Mouse (Mus musculus) hindbrain, embryonic 13.5 days (tissue): Measurements from ENCODE around the gene Dtx2. TPM values are rescaled to one million over a fixed set of nuclear protein-coding genes. Genes with fewer than 3 reads are reported as not detected.

Experiments used
- ATAC-seq: fragments of 200-750 bp; cut with Nextera tagmentation; 2 replicates; pipeline ENCODE4 v1.8.0; 2017; ENCODE audit warnings: moderate TSS enrichment; ENCODE audit not compliant: low FRiP score
- H3K27ac ChIP-seq: fragments of 300-500 bp; sonication (generic); 2 replicates; pipeline ENCODE4 v1.5.1; 2015; ENCODE audit warnings: inconsistent platforms, mild to moderate bottlenecking, moderate library complexity
- H3K27me3 ChIP-seq: fragments of 300-500 bp; sonication (generic); 2 replicates; pipeline ENCODE4 v1.6.1; 2015; ENCODE audit warnings: mild to moderate bottlenecking, inconsistent platforms
- H3K36me3 ChIP-seq: fragments of 300-500 bp; sonication (generic); 2 replicates; pipeline ENCODE4 v1.6.1; 2015; ENCODE audit warnings: mild to moderate bottlenecking, inconsistent platforms
- H3K4me1 ChIP-seq: fragments of 300-500 bp; sonication (generic); replicated peaks from 2 replicates; pipeline ENCODE4 v1.6.1; 2015; ENCODE audit warnings: inconsistent platforms
- H3K4me2 ChIP-seq: fragments of 300-500 bp; sonication (generic); 2 replicates; pipeline ENCODE4 v1.6.1; 2015; ENCODE audit warnings: inconsistent platforms, mild to moderate bottlenecking, moderate library complexity
- H3K4me3 ChIP-seq: fragments of 300-500 bp; sonication (generic); 2 replicates; pipeline ENCODE4 v1.5.1; 2015; ENCODE audit warnings: mild to moderate bottlenecking, inconsistent platforms
- H3K9ac ChIP-seq: fragments of 300-500 bp; sonication (generic); 2 replicates; pipeline ENCODE4 v1.6.1; 2015; ENCODE audit warnings: mild to moderate bottlenecking, inconsistent platforms
- H3K9me3 ChIP-seq: fragments of 300-500 bp; sonication (generic); 2 replicates; pipeline ENCODE4 v1.6.1; 2016; ENCODE audit warnings: inconsistent platforms
- WGBS: fragments of 180-500 bp; shearing (Covaris S2); methylation state at CpG from one replicate; pipeline ENCODE4 v1.1.7; 2015; 5-methylcytosine and 5-hydroxymethylcytosine counted together
- polyA plus RNA-seq: library from polyadenylated mRNA; unstranded; fragments of >200 nt; fragmentation: Nextera tagmentation; extraction: Ambion mirVana; gene quantifications from 2 replicates; pipeline ENCODE4 v1.2.1, GENCODE M21; 2015

Gene Dtx2
- polyA plus RNA-seq, 1 experiment from 2014 or later = 25.6 TPM

DNA sequence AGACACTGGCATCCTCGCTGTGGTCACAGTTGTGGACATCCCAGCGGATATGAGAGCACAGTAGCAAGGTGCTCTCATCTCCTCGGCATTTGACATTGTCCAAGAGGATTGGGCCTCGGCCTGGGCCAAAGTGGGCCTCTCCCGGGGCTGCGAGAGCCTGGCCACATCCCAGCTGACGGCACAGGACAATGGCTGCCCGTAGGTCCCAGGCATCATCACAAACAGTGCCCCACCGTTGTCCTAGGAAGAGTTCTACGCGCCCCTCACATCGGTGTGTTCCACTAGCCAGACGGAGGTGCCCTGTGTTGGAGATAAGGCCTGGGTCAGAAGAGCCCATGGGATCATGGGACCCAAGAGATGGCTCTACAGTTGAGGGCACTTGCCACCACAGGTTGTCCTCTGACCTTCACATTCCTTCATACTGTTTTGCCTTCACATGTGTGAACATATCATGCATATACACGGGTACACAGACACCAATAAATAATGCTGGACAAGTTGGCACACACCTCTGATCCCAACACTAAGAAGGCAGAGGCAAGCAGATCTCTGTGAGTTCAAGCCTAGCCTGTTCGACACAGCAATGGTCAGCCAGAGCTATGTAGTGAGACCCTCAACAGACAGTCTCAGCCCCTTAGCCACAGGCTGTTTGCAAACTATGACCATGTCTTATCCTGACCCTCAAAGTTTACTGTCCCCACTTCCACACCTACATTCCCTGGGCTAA is 33.5 kb upstream of the Dtx2 start:
- peak overlapping the region; percentile 98 for H3K27ac ChIP-seq
- 96% methylated on average over 15 of the region's 15 CpGs for WGBS
- H3K4me1 ChIP-seq = peaks cover 39% of the 10 kb centered on the region
- no peak overlapping the region for H3K4me3 ChIP-seq
- 0 out of 2 replicates have a peak, but pooled peaks cover 9% of the 10 kb centered on the region for H3K27me3 ChIP-seq
- peak overlapping the region; percentile 91; the same call in 1 of the 2 replicates for H3K4me2 ChIP-seq
- H3K9ac ChIP-seq = no peak overlapping the region
- ATAC-seq = no peak
- H3K36me3 ChIP-seq = no peaks in the 10 kb centered on the region
- no peaks in the 10 kb centered on the region for H3K9me3 ChIP-seq

DNA sequence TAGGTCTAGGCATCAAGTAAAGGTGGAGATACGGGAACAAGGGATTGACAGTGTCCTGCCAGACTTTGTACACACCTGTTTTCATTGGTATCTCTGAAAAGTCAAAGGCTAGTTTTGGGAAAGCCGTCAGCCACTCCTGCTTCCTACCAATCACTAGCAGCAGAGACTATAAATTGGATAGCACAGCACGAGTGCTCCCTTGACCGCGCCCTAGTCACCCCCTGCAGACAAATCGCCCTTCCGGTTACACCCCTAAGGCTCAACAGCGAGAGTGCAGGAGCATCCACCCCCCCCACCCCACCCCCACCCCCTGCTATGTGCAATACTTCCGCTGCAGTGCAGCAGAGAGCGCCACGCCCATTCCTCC is 32.5 kb upstream of the Dtx2 start:
- H3K9ac ChIP-seq = peak overlapping the region; percentile 63
- H3K36me3 ChIP-seq = no peaks in the 10 kb centered on the region
- H3K4me1 ChIP-seq = peaks cover 31% of the 10 kb centered on the region
- H3K27ac ChIP-seq = peak overlapping the region; percentile 98
- H3K4me2 ChIP-seq = peak overlapping the region; percentile 91
- H3K4me3 ChIP-seq = peak overlapping the region; percentile 59
- ATAC-seq = no peak
- 0 out of 2 replicates have a peak, but pooled peaks cover 9% of the 10 kb centered on the region for H3K27me3 ChIP-seq
- no peaks in the 10 kb centered on the region for H3K9me3 ChIP-seq
- whole genome bisulfite sequencing = 1% methylated on average over 11 of the region's 11 CpGs

DNA sequence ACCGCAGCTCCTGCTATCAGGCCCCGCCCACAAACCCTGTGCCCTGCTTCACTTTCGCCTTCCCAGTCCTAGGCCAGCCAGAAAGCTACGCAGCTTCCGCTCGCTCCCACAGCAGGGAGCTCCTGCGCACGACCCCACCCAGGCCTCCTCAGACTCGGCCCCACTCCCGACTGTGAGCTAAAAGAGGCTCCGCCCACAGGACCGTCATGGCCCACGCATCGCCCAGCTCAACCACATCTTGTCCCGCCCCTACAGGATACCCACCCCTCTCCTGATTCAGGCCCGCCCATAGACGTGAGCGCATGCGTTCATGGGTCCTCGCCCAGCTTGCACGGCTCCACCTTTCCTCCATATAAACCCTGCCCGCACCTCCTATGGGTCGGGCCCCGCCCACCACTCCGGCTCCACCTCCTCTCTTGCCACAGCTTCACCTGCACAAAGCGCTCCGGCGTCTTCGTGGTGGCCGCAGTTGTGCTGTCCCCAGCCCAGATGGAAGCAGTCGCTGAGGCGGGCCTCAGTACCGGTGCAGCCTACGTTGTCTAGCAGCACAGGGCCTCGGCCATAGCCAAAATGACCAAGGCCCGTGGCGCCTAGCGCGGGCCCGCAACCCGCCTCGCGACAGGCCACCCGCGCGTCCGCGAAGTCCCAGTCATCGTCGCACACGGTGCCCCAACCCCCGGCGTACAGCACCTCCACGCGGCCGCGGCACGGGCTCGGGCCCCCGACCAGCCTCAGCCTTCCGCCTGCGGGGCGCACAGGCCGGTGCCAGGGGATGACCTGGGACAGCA is 31.9 kb upstream of the Dtx2 start:
- peak; percentile 97 for ATAC-seq
- Histone ChIP-seq H3K4me2 (peak overlapping the region; percentile 91), H3K9me3 (no peaks in the 10 kb centered on the region), H3K27me3 (0 out of 2 replicates have a peak, but pooled peaks cover 9% of the 10 kb centered on the region), H3K27ac (peak overlapping the region; percentile 98), H3K9ac (peak overlapping the region; percentile 94), H3K4me3 (peak overlapping the region; percentile 59), H3K4me1 (peaks cover 29% of the 10 kb centered on the region), H3K36me3 (no peaks in the 10 kb centered on the region)
- WGBS = under 1% methylated on average over 62 of the region's 64 CpGs

DNA sequence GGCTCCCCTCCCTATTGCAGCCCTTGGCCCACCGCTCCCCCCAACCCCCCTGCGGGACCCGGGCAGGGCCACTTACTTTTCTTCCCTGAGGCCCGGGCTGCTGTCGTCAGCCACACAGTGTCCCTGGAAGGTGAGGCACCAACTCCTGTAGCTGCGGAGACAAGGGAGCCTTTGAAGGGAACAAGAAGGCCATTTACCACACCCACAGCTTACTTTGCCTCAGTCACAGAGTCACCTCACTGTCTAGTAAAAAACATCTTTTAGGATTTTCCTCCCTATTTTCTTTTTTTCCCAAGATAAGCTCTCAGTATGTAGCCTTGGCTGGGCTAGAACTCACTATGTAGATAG is 31.3 kb upstream of the Dtx2 start:
- no peak for ATAC-seq
- Histone ChIP-seq H3K4me1 (peaks cover 23% of the 10 kb centered on the region), H3K4me3 (peak overlapping the region; percentile 59), H3K27me3 (0 out of 2 replicates have a peak, but pooled peaks cover 9% of the 10 kb centered on the region), H3K4me2 (peak overlapping the region; percentile 91), H3K9ac (peak overlapping the region; percentile 94), H3K9me3 (no peaks in the 10 kb centered on the region), H3K36me3 (no peaks in the 10 kb centered on the region), H3K27ac (peak overlapping the region; percentile 98)
- 3% methylated on average over 6 of the region's 6 CpGs for WGBS

DNA sequence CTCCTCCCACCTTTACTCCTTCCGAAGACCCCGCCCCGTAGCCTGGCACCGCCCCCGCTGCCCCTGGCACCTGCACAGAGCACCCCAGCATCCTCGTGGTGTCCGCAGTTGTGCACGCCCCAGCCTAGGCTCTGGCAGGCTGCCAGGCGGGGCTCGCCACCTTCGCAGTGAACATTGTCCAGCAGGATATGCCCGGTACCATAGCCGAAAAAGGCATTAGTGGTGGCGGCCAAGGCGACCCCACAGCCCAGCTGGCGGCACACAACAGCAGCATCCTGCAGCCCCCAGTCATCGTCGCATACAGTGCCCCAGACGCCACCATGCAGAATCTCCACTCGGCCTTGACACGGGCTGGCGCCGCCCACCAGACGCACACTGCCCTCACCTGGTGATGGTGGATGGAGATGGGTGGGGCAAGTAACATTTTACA is 29.1 kb upstream of the Dtx2 start:
- Histone ChIP-seq H3K27ac (no peak overlapping the region), H3K9ac (peak overlapping the region; percentile 29; the same call in 1 of the 2 replicates), H3K9me3 (no peaks in the 10 kb centered on the region), H3K4me2 (peak overlapping the region; percentile 40), H3K4me3 (peak overlapping the region; percentile 18; the same call in 1 of the 2 replicates), H3K36me3 (no peaks in the 10 kb centered on the region), H3K27me3 (0 out of 2 replicates have a peak, but pooled peaks cover 9% of the 10 kb centered on the region), H3K4me1 (peaks cover 21% of the 10 kb centered on the region)
- 11% methylated on average over 24 of the region's 24 CpGs for WGBS
- no peak for ATAC-seq

DNA sequence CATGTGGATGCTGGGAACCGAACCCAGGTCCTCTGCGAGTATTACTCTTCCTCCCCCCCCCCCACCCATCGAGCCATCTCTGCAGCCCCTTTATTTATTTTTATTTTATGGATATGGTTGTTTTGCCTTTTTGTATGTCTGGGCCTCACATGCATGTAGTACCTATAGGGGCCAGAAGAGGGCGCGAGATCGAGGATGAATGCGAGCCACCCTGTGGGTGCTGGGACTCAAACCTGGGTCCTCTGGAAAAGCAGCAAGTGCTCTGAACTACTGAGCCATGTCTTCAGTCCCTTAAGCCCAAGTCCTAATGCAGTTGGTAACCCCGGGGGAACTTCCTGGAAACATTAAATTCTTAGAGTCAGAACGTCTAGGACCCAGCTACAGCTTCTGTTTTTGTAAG is 27.7 kb upstream of the Dtx2 start:
- Histone ChIP-seq H3K27ac (no peak overlapping the region), H3K4me2 (no peak overlapping the region), H3K4me1 (peaks cover 14% of the 10 kb centered on the region), H3K4me3 (no peak overlapping the region), H3K9me3 (no peaks in the 10 kb centered on the region), H3K27me3 (0 out of 2 replicates have a peak, but pooled peaks cover 9% of the 10 kb centered on the region), H3K36me3 (no peaks in the 10 kb centered on the region), H3K9ac (no peak overlapping the region)
- WGBS = 60% methylated on average over 9 of the region's 9 CpGs
- no peak for ATAC-seq

DNA sequence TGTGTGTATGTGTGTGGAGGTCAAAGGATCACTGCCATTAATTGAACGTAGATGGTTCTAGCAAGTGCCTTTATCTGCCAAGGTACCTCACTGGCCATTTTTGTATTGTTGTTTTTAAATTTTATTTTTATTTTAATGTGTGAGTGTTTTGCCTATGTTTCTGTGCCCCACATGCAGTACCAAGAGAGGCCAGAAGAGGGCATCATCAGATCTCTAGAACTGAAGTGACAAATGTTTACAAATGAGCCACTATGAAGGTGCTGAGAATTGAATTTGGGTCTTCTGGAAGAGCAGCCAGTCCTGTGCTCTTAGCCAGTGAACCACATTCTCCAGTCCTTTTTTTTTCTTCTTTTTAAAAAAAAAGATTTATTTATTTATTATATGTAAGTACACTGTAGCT is 25.8 kb upstream of the Dtx2 start:
- Histone ChIP-seq H3K4me3 (no peak overlapping the region), H3K27ac (no peak overlapping the region), H3K27me3 (0 out of 2 replicates have a peak, but pooled peaks cover 9% of the 10 kb centered on the region), H3K9ac (no peak overlapping the region), H3K4me2 (no peak overlapping the region), H3K9me3 (no peaks in the 10 kb centered on the region), H3K36me3 (no peaks in the 10 kb centered on the region), H3K4me1 (peaks cover 5% of the 10 kb centered on the region)
- WGBS = 74% methylated on average over 1 of the region's 1 CpGs
- no peak for ATAC-seq

DNA sequence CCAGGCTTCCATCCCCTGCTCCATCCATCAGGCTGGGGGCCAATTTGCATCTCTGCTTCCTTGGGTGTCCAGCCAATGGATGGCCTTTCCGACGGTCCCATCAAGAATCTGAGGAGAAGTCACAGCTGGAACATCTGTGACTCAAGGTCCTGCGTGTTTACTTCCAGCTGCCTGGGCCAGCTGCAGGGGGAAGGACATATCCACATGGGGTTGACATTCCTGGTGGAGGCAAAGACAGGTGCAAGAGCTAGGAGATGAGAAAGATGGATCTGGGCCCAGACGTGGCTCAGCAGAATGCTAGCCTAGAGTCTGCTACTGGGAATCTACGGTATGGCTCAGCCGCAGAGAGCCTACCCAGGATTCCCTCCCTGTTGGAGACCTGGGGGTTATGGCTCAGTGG is 24.4 kb upstream of the Dtx2 start:
- Histone ChIP-seq H3K4me3 (no peak overlapping the region), H3K9ac (no peak overlapping the region), H3K27ac (no peak overlapping the region), H3K27me3 (0 out of 2 replicates have a peak, but pooled peaks cover 6% of the 10 kb centered on the region), H3K4me2 (no peak overlapping the region), H3K4me1 (peaks cover 5% of the 10 kb centered on the region), H3K9me3 (no peaks in the 10 kb centered on the region), H3K36me3 (no peaks in the 10 kb centered on the region)
- 78% methylated on average over 6 of the region's 6 CpGs for WGBS
- no peak for ATAC-seq

DNA sequence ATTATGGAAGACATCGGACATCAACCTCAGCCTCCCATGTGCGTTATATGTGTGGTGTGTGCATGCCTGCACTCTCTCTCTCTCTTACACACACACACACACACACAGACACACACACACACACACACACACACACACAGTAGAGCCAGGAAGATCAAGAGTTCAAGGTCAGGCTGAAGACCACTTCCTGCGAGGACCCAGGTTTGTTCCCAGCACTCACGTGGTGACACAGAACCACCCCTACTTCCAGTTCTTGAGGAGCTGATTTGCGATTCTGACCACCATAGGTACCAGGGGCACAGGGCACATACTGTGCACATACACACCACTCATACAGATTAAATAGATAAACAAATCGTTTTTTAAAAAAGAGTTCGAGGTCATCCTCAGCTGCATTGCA is 22.7 kb upstream of the Dtx2 start:
- Histone ChIP-seq H3K36me3 (no peaks in the 10 kb centered on the region), H3K27ac (no peak overlapping the region), H3K9me3 (no peaks in the 10 kb centered on the region), H3K9ac (no peak overlapping the region), H3K27me3 (no peaks in the 10 kb centered on the region), H3K4me2 (no peak overlapping the region), H3K4me3 (no peak overlapping the region), H3K4me1 (no peaks in the 10 kb centered on the region)
- 93% methylated on average over 7 of the region's 7 CpGs for whole genome bisulfite sequencing
- ATAC-seq = no peak

DNA sequence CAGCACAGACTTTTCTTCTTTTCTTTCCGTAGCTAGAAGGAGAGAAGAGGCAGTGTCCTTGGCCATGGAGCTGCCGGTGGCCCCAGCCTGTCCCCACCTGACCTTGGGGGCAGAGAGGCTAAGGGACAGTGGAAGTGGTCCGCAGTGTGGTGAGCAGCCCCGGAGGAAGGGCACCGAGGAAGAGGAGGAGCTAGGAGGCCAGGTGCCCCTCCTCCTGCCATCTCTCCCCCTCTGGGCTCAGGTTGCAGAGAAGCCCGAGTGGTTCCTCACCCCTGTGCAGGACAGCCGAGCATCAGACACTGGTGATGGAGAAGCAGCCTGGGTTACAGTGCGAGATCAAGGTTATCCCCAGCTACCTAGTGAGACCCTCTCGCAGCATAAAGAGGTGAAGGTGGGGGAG is 20.2 kb upstream of the Dtx2 start, which contains the start of gene Ssc4d:
Gene Ssc4d (minus strand): TSS at position 167 of the 400 bp plus-strand sequence.
- H3K9ac ChIP-seq = 0 out of 2 replicates have a peak within 1 kb of the TSS, but pooled peaks have one; percentile 13
- H3K4me2 ChIP-seq = no peak within 1 kb of the TSS
- H3K27ac ChIP-seq = no peak within 1 kb of the TSS
- H3K4me1 ChIP-seq = no peaks in the 10 kb centered on the region
- ATAC-seq = no peak
- H3K9me3 ChIP-seq = no peaks in the 10 kb centered on the region
- WGBS = 26% methylated on average over 9 of the region's 9 CpGs
- H3K4me3 ChIP-seq = no peak within 1 kb of the TSS
- H3K27me3 ChIP-seq = no peaks in the 10 kb centered on the region
- no peaks in the 10 kb centered on the region for H3K36me3 ChIP-seq

DNA sequence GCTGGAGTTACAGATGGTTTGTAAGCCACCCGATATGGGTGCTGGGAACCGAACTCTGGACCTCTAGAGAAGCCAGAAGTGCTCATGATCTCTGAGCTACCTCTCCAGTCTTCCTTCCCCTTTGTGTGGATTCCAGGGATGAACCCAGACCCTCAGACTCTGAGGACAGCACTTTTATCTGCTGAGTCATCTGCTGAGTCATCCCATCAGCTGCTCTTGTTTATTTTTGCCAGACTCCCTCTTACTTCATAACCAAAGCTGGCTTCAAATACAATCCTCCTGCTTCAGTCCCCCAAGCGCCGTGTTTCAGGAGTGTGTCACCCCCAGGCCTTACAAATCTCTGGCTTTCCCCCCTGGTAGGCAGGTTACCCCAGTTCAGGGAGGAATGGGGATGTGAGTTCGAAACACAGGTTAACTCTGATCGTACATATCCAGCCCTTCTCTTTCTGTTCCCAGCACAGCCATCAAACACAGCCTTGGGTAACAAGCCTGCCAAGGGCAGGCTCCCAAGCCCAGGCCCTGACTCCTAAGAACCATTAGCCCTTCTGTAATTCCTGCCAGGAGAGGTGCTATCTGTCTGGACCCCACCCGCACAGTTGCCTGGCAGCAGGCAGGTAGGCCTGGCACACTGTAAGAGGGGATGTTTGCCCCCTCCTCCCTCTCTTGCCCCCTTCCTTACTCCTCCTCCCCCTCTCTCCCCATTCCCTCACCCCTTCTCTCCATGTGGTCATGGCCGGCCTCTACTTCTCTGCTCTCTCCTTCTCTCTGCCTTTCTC is 18.5 kb upstream of the Dtx2 start:
- Histone ChIP-seq H3K27me3 (no peaks in the 10 kb centered on the region), H3K4me2 (no peak overlapping the region), H3K27ac (no peak overlapping the region), H3K36me3 (no peaks in the 10 kb centered on the region), H3K4me3 (no peak overlapping the region), H3K9me3 (no peaks in the 10 kb centered on the region), H3K4me1 (no peaks in the 10 kb centered on the region), H3K9ac (no peak overlapping the region)
- 92% methylated on average over 8 of the region's 8 CpGs for WGBS
- no peak for ATAC-seq

DNA sequence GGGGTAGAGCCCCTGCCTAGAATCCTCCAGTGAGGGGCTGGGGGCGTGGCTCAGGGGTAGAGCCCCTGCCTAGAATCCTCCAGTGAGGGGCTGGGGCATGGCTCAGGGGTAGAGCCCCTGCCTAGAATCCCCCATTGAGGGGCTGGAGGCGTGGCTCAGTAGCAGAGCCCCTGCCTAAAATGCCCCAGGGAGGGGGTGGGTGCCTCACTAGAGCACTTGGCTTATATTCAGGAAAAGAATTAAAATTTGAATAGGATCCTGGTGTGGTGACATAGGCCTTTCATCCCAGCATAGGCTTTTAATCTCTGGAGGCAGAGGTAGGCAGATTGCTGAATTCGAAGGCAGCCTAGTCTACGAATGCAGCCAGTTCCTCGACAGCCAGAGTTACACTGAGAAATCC is 15.2 kb upstream of the Dtx2 start:
- no peak for ATAC-seq
- Histone ChIP-seq H3K4me2 (no peak overlapping the region), H3K27me3 (no peaks in the 10 kb centered on the region), H3K36me3 (no peaks in the 10 kb centered on the region), H3K27ac (no peak overlapping the region), H3K9ac (no peak overlapping the region), H3K4me1 (no peaks in the 10 kb centered on the region), H3K9me3 (no peaks in the 10 kb centered on the region), H3K4me3 (no peak overlapping the region)
- WGBS = 84% methylated on average over 5 of the region's 5 CpGs
